Mouse (Mus musculus) liver, embryonic 13.5 days (tissue): ENCODE measurements around the gene Gdf3. TPM values are rescaled to one million over a fixed set of nuclear protein-coding genes. Genes with fewer than 3 reads are reported as not detected.
"Not testable (repeated sequence)": the region's sequence is repeated elsewhere in the genome, so short reads cannot be mapped to it uniquely, and the experiment has no call there.

Source experiments
- ATAC-seq: fragments of 200-750 bp; cut with Nextera tagmentation; 2 replicates; pipeline ENCODE4 v1.8.0; 2017; ENCODE audit warnings: low read depth, mild to moderate bottlenecking, moderate number of reproducible peaks, moderate library complexity
- DNase-seq: peaks from one replicate; pipeline ENCODE4 v3.0.0; 2022
- H3K27ac ChIP-seq: fragments of 300-500 bp; sonication (generic); 2 replicates; pipeline ENCODE4 v1.5.1; 2015; ENCODE audit warnings: moderate library complexity, mild to moderate bottlenecking, inconsistent platforms
- H3K27me3 ChIP-seq: fragments of 300-500 bp; sonication (generic); 2 replicates; pipeline ENCODE4 v1.6.1; 2015; ENCODE audit warnings: mild to moderate bottlenecking, inconsistent platforms
- H3K36me3 ChIP-seq: fragments of 300-500 bp; sonication (generic); 2 replicates; pipeline ENCODE4 v1.6.1; 2015; ENCODE audit warnings: mild to moderate bottlenecking, inconsistent platforms
- H3K4me1 ChIP-seq: fragments of 300-500 bp; sonication (generic); replicated peaks from 2 replicates; pipeline ENCODE4 v1.6.1; 2015; ENCODE audit warnings: inconsistent platforms
- H3K4me2 ChIP-seq: fragments of 300-500 bp; sonication (generic); 2 replicates; pipeline ENCODE4 v1.6.1; 2015; ENCODE audit warnings: inconsistent platforms, mild to moderate bottlenecking, moderate library complexity
- H3K4me3 ChIP-seq: fragments of 300-500 bp; sonication (generic); replicated peaks from 2 replicates; pipeline ENCODE4 v1.5.1; 2015; ENCODE audit warnings: mild to moderate bottlenecking, inconsistent platforms
- H3K9ac ChIP-seq: fragments of 300-500 bp; sonication (generic); 2 replicates; pipeline ENCODE4 v1.6.1; 2015; ENCODE audit warnings: mild to moderate bottlenecking, inconsistent platforms
- H3K9me3 ChIP-seq: fragments of 300-500 bp; sonication (generic); replicated peaks from 2 replicates; pipeline ENCODE4 v1.6.1; 2016; ENCODE audit warnings: inconsistent platforms
- WGBS: fragments of 180-500 bp; shearing (Covaris S2); methylation state at CpG from one replicate; pipeline ENCODE4 v1.1.7; 2015; ENCODE audit not compliant: insufficient replicate concordance; 5-methylcytosine and 5-hydroxymethylcytosine counted together
- polyA plus RNA-seq: library from polyadenylated mRNA; unstranded; fragments of >200 nt; fragmentation: Nextera tagmentation; extraction: Ambion mirVana; gene quantifications from 2 replicates; pipeline ENCODE4 v1.2.1, GENCODE M21; 2015

Gdf3 gene
- polyA plus RNA-seq, result 5.4 and 5.6 TPM in 2 replicates

- Histone ChIP-seq H3K36me3 (no peaks in the 10 kb centered on the region), H3K27me3 (no peaks in the 10 kb centered on the region), H3K4me2 (peak within 1 kb of the TSS; percentile 66), H3K4me1 (peaks cover 13% of the 10 kb centered on the region), H3K9ac (peak within 1 kb of the TSS; percentile 55), H3K4me3 (peak within 1 kb of the TSS; percentile 35), H3K27ac (no peak within 1 kb of the TSS), H3K9me3 (no peaks in the 10 kb centered on the region)
- DNase-seq, result peak; percentile 47
- WGBS, result 15% methylated on average over 14 of the region's 14 CpGs
- ATAC-seq, result peak; percentile 88
These were observed at the start of gene Gdf3 for GRCm38 (mm10) chr6:122609771-122610170. TSS of gene Gdf3 (minus strand) at chr6:122610087.

GRCm38 (mm10) chr6:122659567-122659966 lies 49.7 kb upstream of the Gdf3 start:
- H3K4me3 ChIP-seq, result no peak overlapping the region
- DNase-seq (no peak), ATAC-seq (no peak)
- no peaks in the 10 kb centered on the region for H3K9me3 ChIP-seq
- H3K27me3 ChIP-seq, result peaks cover 5% of the 10 kb centered on the region
- 13% methylated on average over 7 of the region's 7 CpGs for WGBS
- H3K4me1 ChIP-seq, result no peaks in the 10 kb centered on the region
- H3K9ac ChIP-seq, result no peak overlapping the region
- H3K4me2 ChIP-seq, result no peak overlapping the region
- no peak overlapping the region for H3K27ac ChIP-seq
- no peaks in the 10 kb centered on the region for H3K36me3 ChIP-seq

GRCm38 (mm10) chr6:122657630-122658029 lies 47.7 kb upstream of the Gdf3 start:
- H3K9ac ChIP-seq, result no peak overlapping the region
- no peak overlapping the region for H3K27ac ChIP-seq
- H3K4me3 ChIP-seq, result no peak overlapping the region
- H3K27me3 ChIP-seq, result 0 out of 2 replicates have a peak, but pooled peaks cover under 1% of the 10 kb centered on the region
- ATAC-seq (no peak), DNase-seq (no peak)
- H3K4me2 ChIP-seq, result no peak overlapping the region
- H3K36me3 ChIP-seq, result no peaks in the 10 kb centered on the region
- H3K4me1 ChIP-seq, result no peaks in the 10 kb centered on the region
- WGBS, result 33% methylated on average over 5 of the region's 5 CpGs
- H3K9me3 ChIP-seq, result no peaks in the 10 kb centered on the region

- Histone ChIP-seq H3K4me2 (no peak overlapping the region), H3K27ac (no peak overlapping the region), H3K4me3 (no peak overlapping the region), H3K4me1 (no peaks in the 10 kb centered on the region), H3K36me3 (no peaks in the 10 kb centered on the region), H3K27me3 (no peaks in the 10 kb centered on the region), H3K9me3 (no peaks in the 10 kb centered on the region), H3K9ac (no peak overlapping the region)
- ATAC-seq (0 out of 2 replicates have a peak, but pooled peaks have one; percentile 15), DNase-seq (no peak)
- WGBS, result 39% methylated on average over 6 of the region's 6 CpGs
These were observed 44.4 kb upstream of the Gdf3 start for GRCm38 (mm10) chr6:122654301-122654700.

- DNase-seq (no peak), ATAC-seq (no peak)
- Histone ChIP-seq H3K4me3 (no peak overlapping the region), H3K36me3 (no peaks in the 10 kb centered on the region), H3K9ac (no peak overlapping the region), H3K27ac (no peak overlapping the region), H3K4me2 (no peak overlapping the region), H3K4me1 (no peaks in the 10 kb centered on the region), H3K27me3 (no peaks in the 10 kb centered on the region), H3K9me3 (no peaks in the 10 kb centered on the region)
- WGBS, result 65% methylated on average over 5 of the region's 5 CpGs
These were observed 40.6 kb upstream of the Gdf3 start for GRCm38 (mm10) chr6:122650398-122650980.

GRCm38 (mm10) chr6:122649903-122650302 lies 40.0 kb upstream of the Gdf3 start:
- WGBS, result 69% methylated on average over 3 of the region's 3 CpGs
- no peak for DNase-seq
- Histone ChIP-seq H3K27me3 (no peaks in the 10 kb centered on the region), H3K27ac (no peak overlapping the region), H3K4me1 (no peaks in the 10 kb centered on the region), H3K36me3 (no peaks in the 10 kb centered on the region), H3K4me2 (no peak overlapping the region), H3K9me3 (no peaks in the 10 kb centered on the region), H3K9ac (no peak overlapping the region), H3K4me3 (no peak overlapping the region)
- ATAC-seq, result no peak

GRCm38 (mm10) chr6:122644196-122644595 lies 34.3 kb upstream of the Gdf3 start:
- ATAC-seq, DNase-seq, H3K27me3 ChIP-seq, H3K4me2 ChIP-seq, H3K4me3 ChIP-seq, H3K27ac ChIP-seq, H3K9me3 ChIP-seq, H3K36me3 ChIP-seq, H3K9ac ChIP-seq, H3K4me1 ChIP-seq: not testable (repeated sequence)
- 83% methylated on average over 21 of the region's 21 CpGs for WGBS

- H3K4me1 ChIP-seq, H3K9ac ChIP-seq, DNase-seq, ATAC-seq, H3K36me3 ChIP-seq, H3K4me2 ChIP-seq, H3K9me3 ChIP-seq, H3K27me3 ChIP-seq, H3K27ac ChIP-seq, H3K4me3 ChIP-seq: not testable (repeated sequence)
- WGBS, result 62% methylated on average over 4 of the region's 4 CpGs
These were observed 27.7 kb upstream of the Gdf3 start for GRCm38 (mm10) chr6:122637566-122637965.

GRCm38 (mm10) chr6:122636666-122637065 lies 26.8 kb upstream of the Gdf3 start:
- Histone ChIP-seq H3K36me3 (no peaks in the 10 kb centered on the region), H3K4me2 (no peak overlapping the region), H3K27me3 (no peaks in the 10 kb centered on the region), H3K4me1 (no peaks in the 10 kb centered on the region), H3K27ac (no peak overlapping the region), H3K9ac (no peak overlapping the region), H3K9me3 (no peaks in the 10 kb centered on the region), H3K4me3 (no peak overlapping the region)
- no peak for ATAC-seq
- WGBS, result 67% methylated on average over 3 of the region's 3 CpGs
- DNase-seq, result no peak

- DNase-seq (no peak), ATAC-seq (no peak)
- Histone ChIP-seq H3K9me3 (no peaks in the 10 kb centered on the region), H3K4me1 (no peaks in the 10 kb centered on the region), H3K27ac (no peak overlapping the region), H3K4me2 (no peak overlapping the region), H3K36me3 (no peaks in the 10 kb centered on the region), H3K4me3 (no peak overlapping the region), H3K27me3 (no peaks in the 10 kb centered on the region), H3K9ac (no peak overlapping the region)
- 47% methylated on average over 7 of the region's 7 CpGs for WGBS
These were observed 25.4 kb upstream of the Gdf3 start for GRCm38 (mm10) chr6:122635315-122635714.

GRCm38 (mm10) chr6:122633411-122633810 lies 23.5 kb upstream of the Gdf3 start:
- Histone ChIP-seq H3K36me3 (no peaks in the 10 kb centered on the region), H3K9ac (no peak overlapping the region), H3K4me3 (no peak overlapping the region), H3K27me3 (peaks cover 6% of the 10 kb centered on the region), H3K4me2 (no peak overlapping the region), H3K4me1 (no peaks in the 10 kb centered on the region), H3K27ac (no peak overlapping the region), H3K9me3 (no peaks in the 10 kb centered on the region)
- 24% methylated on average over 9 of the region's 9 CpGs for WGBS
- no peak for DNase-seq
- ATAC-seq, result 0 out of 2 replicates have a peak, but pooled peaks have one; percentile 45

GRCm38 (mm10) chr6:122627469-122628108 lies 17.7 kb upstream of the Gdf3 start:
- H3K4me1 ChIP-seq, result 0 out of 2 replicates have a peak, but pooled peaks cover 6% of the 10 kb centered on the region
- ATAC-seq (no peak), DNase-seq (no peak)
- H3K9ac ChIP-seq, result no peak overlapping the region
- peak overlapping the region; percentile 31 for H3K4me3 ChIP-seq
- H3K27ac ChIP-seq, result no peak overlapping the region
- peak overlapping the region; percentile 52 for H3K4me2 ChIP-seq
- H3K36me3 ChIP-seq, result no peaks in the 10 kb centered on the region
- peaks cover 19% of the 10 kb centered on the region for H3K27me3 ChIP-seq
- H3K9me3 ChIP-seq, result no peaks in the 10 kb centered on the region
- WGBS, result 13% methylated on average over 20 of the region's 20 CpGs
